Mouse (Mus musculus) midbrain, embryonic 14.5 days (tissue): ENCODE results near the gene Hist1h2ad. TPM values are rescaled to one million over a fixed set of nuclear protein-coding genes. Genes with fewer than 3 reads are reported as not detected.
"Not testable (repeated sequence)": the region's sequence is repeated elsewhere in the genome, so short reads cannot be mapped to it uniquely, and the experiment has no call there.

ENCODE experiments used
- ATAC-seq: fragments of 200-750 bp; cut with Nextera tagmentation; 2 replicates; pipeline ENCODE4 v1.8.0; 2017; ENCODE audit warnings: moderate number of reproducible peaks, moderate library complexity; ENCODE audit not compliant: low FRiP score, low TSS enrichment
- DNase-seq: peaks from one replicate; pipeline ENCODE4 v3.0.0-alpha.2; 2015
- H3K27ac ChIP-seq: fragments of 300-500 bp; sonication (generic); replicated peaks from 2 replicates; pipeline ENCODE4 v1.5.1; 2014; ENCODE audit warnings: mild to moderate bottlenecking, low read depth, low read length, moderate library complexity
- H3K27me3 ChIP-seq: fragments of 300-500 bp; sonication (generic); 2 replicates; pipeline ENCODE4 v1.6.1; 2014; ENCODE audit warnings: low read length, control low read depth, mixed read lengths; ENCODE audit not compliant: control insufficient read depth, insufficient read depth
- H3K36me3 ChIP-seq: fragments of 300-500 bp; sonication (generic); 2 replicates; pipeline ENCODE4 v1.6.1; 2014; ENCODE audit warnings: low read length, control low read depth; ENCODE audit not compliant: control insufficient read depth, insufficient read depth
- H3K4me1 ChIP-seq: fragments of 300-500 bp; sonication (generic); 2 replicates; pipeline ENCODE4 v1.6.1; 2014; ENCODE audit warnings: mild to moderate bottlenecking, antibody characterized with exemption, low read length, control low read depth; ENCODE audit not compliant: control insufficient read depth, insufficient read depth
- H3K4me2 ChIP-seq: fragments of 300-500 bp; sonication (generic); 2 replicates; pipeline ENCODE4 v1.6.1; 2014; ENCODE audit warnings: mild to moderate bottlenecking, low read length, moderate library complexity
- H3K4me3 ChIP-seq: fragments of 300-500 bp; sonication (generic); replicated peaks from 2 replicates; pipeline ENCODE4 v1.5.1; 2014; ENCODE audit warnings: low read depth, low read length
- H3K9ac ChIP-seq: fragments of 300-500 bp; sonication (generic); replicated peaks from 2 replicates; pipeline ENCODE4 v1.6.1; 2014; ENCODE audit warnings: mild to moderate bottlenecking, low read length, moderate library complexity
- H3K9me3 ChIP-seq: fragments of 300-500 bp; sonication (generic); 2 replicates; pipeline ENCODE4 v1.6.1; 2016; ENCODE audit warnings: low read length, control low read depth, mixed read lengths; ENCODE audit not compliant: control insufficient read depth
- WGBS: fragments of 180-500 bp; shearing (Covaris S2); extraction: QIAGEN DNeasy Blood & Tissue Kit; methylation state at CpG from one replicate; pipeline ENCODE4 v1.1.7; 2014; 5-methylcytosine and 5-hydroxymethylcytosine counted together
- polyA plus RNA-seq: library from polyadenylated mRNA; unstranded; fragments of >200 nt; fragmentation: Nextera tagmentation; extraction: Ambion mirVana; gene quantifications from 2 replicates; pipeline ENCODE4 v1.2.1, GENCODE M21; 2014

Gene Hist1h2ad
- 2.1 and 2.2 TPM in 2 replicates for polyA plus RNA-seq

- H3K36me3 ChIP-seq, H3K9ac ChIP-seq, H3K27me3 ChIP-seq, H3K9me3 ChIP-seq: not testable (repeated sequence)
- Histone ChIP-seq H3K4me3 (peak within 1 kb of the TSS; percentile 36), H3K27ac (peak within 1 kb of the TSS; percentile 76), H3K4me1 (peaks cover 35% of the 10 kb centered on the region), H3K4me2 (peak within 1 kb of the TSS; percentile 59)
- DNase-seq (peak; percentile 98), ATAC-seq (peak; percentile 91)
- WGBS = under 1% methylated on average over 33 of the region's 42 CpGs
Observed at GRCm38 (mm10) chr13:23573898-23574524, at the start of gene Hist1h2ad, which contains the start of gene Hist1h2bf. Gene Hist1h2ad (plus strand): TSS chr13:23574381. Gene Hist1h2bf (minus strand): TSS chr13:23574196.

DNA sequence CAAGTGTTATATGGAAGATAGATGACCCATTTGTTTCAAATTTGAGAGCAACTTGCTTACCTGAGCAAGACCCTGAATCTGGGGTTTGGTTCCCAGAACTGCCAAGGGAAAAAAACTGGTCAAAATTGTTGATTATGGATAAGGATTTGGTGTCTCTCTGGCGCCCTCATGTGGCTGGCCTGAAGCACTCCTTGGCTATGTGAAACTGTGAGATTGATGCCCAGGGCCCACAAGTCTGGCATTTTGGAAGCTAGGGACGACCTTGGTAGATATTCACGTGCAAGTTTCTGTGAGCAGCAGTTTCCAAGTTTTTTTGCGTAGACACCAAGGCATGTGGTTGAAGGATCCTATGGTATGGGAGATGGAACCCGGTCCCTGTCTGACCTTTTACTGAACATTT is 49.5 kb upstream of the Hist1h2ad start:
- Histone ChIP-seq H3K4me2 (0 out of 2 replicates have a peak overlapping the region, but pooled peaks have one; percentile 10), H3K9ac (no peak overlapping the region)

GRCm38 (mm10) chr13:23525901-23526300 is 48.3 kb upstream of the Hist1h2ad start:
- Histone ChIP-seq H3K4me1 (0 out of 2 replicates have a peak, but pooled peaks cover 11% of the 10 kb centered on the region), H3K27ac (no peak overlapping the region), H3K9ac (no peak overlapping the region), H3K4me2 (peak overlapping the region; percentile 59), H3K4me3 (peak overlapping the region; percentile 46), H3K36me3 (no peaks in the 10 kb centered on the region), H3K27me3 (no peaks in the 10 kb centered on the region), H3K9me3 (no peaks in the 10 kb centered on the region)
- DNase-seq (peak; percentile 65), ATAC-seq (no peak)
- WGBS = 2% methylated on average over 10 of the region's 10 CpGs

More for the DNA sequence above, 49.5 kb upstream of the Hist1h2ad start:
- no peaks in the 10 kb centered on the region for H3K9me3 ChIP-seq
- no peak overlapping the region for H3K27ac ChIP-seq
- DNase-seq (peak; percentile 90), ATAC-seq (peak; percentile 51; the same call in 1 of the 2 replicates)
- H3K27me3 ChIP-seq = no peaks in the 10 kb centered on the region
- H3K4me1 ChIP-seq = 0 out of 2 replicates have a peak, but pooled peaks cover 8% of the 10 kb centered on the region
- 7% methylated on average over 5 of the region's 5 CpGs for WGBS
- H3K4me3 ChIP-seq = peak overlapping the region; percentile 12
- H3K36me3 ChIP-seq = no peaks in the 10 kb centered on the region

DNA sequence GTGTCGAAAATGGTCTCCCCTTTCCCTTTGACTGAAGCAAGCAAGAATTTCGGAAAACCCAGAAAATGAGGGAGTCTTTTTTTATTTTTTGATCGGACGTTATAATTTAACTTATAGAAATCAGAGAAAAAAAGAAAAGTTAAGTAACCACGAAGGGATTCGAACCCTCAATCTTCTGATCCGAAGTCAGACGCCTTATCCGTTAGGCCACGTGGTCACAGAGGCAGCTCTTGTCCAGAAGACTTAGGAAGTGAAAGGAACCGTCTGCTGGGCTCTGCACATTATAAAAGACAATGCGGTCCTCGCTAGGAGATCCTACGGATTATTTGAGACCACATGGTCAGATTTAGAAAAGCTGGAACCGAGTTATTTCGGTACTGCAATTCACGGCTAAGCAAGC is 47.9 kb upstream of the Hist1h2ad start:
- WGBS = under 1% methylated on average over 17 of the region's 17 CpGs
- Histone ChIP-seq H3K4me2 (peak overlapping the region; percentile 59), H3K36me3 (no peaks in the 10 kb centered on the region), H3K9me3 (no peaks in the 10 kb centered on the region), H3K27ac (peak overlapping the region; percentile 60; the same call in 1 of the 2 replicates), H3K4me3 (peak overlapping the region; percentile 46), H3K27me3 (no peaks in the 10 kb centered on the region), H3K9ac (peak overlapping the region; percentile 57), H3K4me1 (0 out of 2 replicates have a peak, but pooled peaks cover 11% of the 10 kb centered on the region)
- ATAC-seq = peak; percentile 60; the same call in 1 of the 2 replicates
- DNase-seq = peak; percentile 97

DNA sequence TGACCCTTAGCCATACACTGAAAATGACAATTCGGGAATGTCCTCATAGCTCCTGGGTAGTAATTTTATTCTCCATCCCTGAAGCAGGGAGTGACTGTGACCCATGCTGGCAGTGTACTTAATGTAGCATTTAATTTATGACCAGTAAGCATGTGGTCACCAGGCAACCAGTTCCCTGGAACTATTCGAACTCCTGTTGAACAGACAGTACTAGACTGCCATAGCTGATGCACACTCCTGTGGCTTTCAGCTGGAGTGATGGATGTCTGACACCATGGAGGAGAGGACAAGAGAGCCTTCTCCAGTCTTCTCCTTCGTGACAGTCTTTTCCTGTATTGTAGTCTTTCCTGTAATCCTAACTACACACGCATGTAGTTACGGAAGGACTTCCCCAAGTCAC is 45.2 kb upstream of the Hist1h2ad start:
- Histone ChIP-seq H3K27ac (no peak overlapping the region), H3K27me3 (no peaks in the 10 kb centered on the region), H3K9ac (no peak overlapping the region), H3K9me3 (no peaks in the 10 kb centered on the region), H3K36me3 (no peaks in the 10 kb centered on the region), H3K4me1 (peaks cover 29% of the 10 kb centered on the region), H3K4me3 (no peak overlapping the region), H3K4me2 (no peak overlapping the region; the same call in 1 of the 2 replicates)
- DNase-seq = no peak
- ATAC-seq = no peak
- WGBS = 78% methylated on average over 5 of the region's 5 CpGs

DNA sequence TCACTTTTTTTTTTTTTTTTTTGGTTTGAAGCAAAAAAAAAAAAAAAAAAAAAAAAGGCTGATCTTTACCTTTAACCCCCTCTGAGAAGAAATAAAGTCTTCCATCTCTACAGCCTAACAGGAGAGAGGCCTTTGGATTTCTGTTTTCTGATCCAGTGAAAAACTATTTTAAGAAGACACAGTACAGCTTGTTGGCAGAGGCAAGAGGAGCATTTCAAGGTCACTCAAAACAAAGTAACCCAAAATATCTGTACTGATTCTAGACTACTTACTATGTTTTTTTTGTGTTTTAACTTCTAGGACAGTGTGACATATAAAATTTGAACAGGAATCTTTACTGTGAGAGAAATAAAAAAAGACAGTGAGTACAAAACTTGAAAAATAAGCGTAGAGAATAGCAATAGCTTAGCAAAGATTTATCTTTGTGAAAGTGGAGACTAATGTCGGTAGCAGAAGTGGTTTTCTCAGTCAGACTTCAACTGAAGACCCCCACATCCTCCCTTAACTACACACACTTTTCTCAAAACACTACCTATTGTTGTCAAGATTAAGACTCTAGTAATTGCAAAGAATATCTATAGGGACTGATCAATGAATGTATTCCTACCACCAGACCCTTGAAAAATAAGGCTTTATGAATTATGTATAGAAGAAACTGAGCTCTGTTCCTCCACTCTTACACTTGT is 44.6 kb upstream of the Hist1h2ad start:
- Histone ChIP-seq H3K36me3 (no peaks in the 10 kb centered on the region), H3K4me2 (peak overlapping the region; percentile 79), H3K9ac (peak overlapping the region; percentile 68; the same call in 1 of the 2 replicates), H3K4me1 (peaks cover 35% of the 10 kb centered on the region), H3K27ac (peak overlapping the region; percentile 93), H3K9me3 (no peaks in the 10 kb centered on the region), H3K4me3 (peak overlapping the region; percentile 63), H3K27me3 (no peaks in the 10 kb centered on the region)
- ATAC-seq (no peak), DNase-seq (no peak)
- WGBS = 28% methylated on average over 2 of the region's 2 CpGs

DNA sequence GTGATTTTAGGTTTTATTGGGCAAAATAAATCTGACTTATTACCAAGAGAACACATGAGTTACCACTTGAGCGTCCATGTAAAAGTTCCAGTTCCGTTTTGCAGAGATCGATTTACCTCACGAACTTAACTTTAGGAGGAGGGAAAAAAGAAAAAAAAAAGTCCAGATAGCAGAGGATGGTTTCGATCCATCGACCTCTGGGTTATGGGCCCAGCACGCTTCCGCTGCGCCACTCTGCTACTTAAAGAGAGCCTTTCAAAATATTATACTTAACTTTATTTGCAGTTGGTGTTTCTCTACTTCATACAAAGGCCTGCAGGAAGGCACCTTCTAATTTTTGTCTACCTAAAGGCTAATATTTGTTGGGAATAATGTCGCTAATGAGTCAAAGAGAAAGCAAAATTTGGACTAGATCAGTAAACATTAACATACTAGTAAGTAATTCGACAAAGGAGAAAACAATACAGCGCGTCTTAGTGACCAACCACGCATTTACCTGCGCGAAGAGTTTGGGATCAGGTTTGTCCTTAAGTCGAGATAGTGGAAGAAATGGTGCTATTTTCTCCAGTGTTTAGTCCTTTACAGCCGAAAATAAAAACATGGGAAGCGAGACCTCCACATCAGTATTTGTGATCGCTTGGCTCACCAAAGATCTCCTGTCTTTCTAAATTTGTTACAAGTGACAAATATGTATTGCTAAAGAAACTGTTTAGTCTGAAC is 43.8 kb upstream of the Hist1h2ad start:
- ATAC-seq (peak; percentile 5; the same call in 1 of the 2 replicates), DNase-seq (peak; percentile 81)
- no peaks in the 10 kb centered on the region for H3K9me3 ChIP-seq
- peak overlapping the region; percentile 63 for H3K4me3 ChIP-seq
- peak overlapping the region; percentile 68 for H3K9ac ChIP-seq
- H3K36me3 ChIP-seq = no peaks in the 10 kb centered on the region
- WGBS = under 1% methylated on average over 20 of the region's 20 CpGs
- peak overlapping the region; percentile 93 for H3K27ac ChIP-seq
- H3K4me1 ChIP-seq = peaks cover 37% of the 10 kb centered on the region
- peak overlapping the region; percentile 79 for H3K4me2 ChIP-seq
- no peaks in the 10 kb centered on the region for H3K27me3 ChIP-seq
